Mouse (Mus musculus) cortical plate, adult 2 months (tissue): ENCODE measurements around the gene Abcc1.

ENCODE experiments used
- CTCF ChIP-seq: fragments of 200-500 bp; IDR thresholded peaks from 2 replicates; pipeline ENCODE4 v1.5.1; 2011; ENCODE audit warnings: mild to moderate bottlenecking, control low read depth, low read length; ENCODE audit not compliant: insufficient read depth; ENCODE audit errors: extremely low read depth
- POLR2A ChIP-seq: fragments of 200-500 bp; IDR thresholded peaks from 2 replicates; pipeline ENCODE4 v1.6.1; 2011; ENCODE audit warnings: mild to moderate bottlenecking, low read length, control low read depth; ENCODE audit not compliant: insufficient read depth; ENCODE audit errors: extremely low read depth

- no peak for TF ChIP-seq POLR2A
- TF ChIP-seq CTCF = no peak
Measured at GRCm38 (mm10) chr16:14410611-14411010, 49.3 kb downstream of the Abcc1 start.
